8 mouse cellular contexts compared by ENCODE assay signal in the genomic region with DNA sequence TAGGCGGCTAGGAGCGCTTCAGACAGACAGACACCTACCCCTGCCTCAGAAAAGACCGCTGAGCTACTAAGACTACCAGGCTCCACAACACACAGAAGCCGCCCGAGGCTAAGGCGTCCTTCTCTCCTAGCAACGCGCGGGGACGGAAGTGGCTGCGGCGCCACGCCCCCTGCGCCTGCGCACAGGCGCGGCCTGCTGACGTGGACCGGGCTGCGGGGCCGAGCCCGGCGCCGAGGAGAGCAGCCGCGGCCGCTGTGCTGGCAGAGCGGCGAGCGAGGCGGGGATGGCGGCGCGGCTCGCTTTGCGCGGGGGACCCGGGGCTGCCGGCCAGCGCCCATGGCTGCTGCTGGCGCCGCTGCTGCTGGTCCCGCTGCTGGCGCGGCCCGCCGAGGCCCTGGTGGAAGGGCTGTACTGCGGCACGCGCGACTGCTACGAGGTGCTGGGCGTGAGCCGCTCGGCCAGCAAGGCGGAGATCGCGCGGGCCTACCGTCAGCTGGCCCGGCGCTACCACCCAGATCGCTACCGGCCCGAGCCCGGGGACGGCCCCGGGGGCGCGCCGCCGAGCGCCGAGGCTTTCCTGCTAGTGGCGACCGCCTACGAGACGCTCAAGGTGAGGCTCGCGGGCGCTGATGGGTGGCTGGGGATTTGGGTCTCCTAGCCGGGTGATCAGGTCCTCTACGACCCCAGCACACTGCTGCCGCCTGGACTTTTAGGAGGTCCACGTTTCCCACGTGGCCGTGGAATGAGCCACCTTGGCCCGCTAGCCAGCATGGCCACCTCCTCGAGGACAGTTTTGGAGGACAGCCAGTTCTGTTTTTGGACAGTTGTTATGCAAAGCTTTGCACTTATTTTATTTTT. TPM values are rescaled to one million over a fixed set of nuclear protein-coding genes. Genes with fewer than 3 reads are reported as not detected.
DNase-seq lines count a peak whose midpoint lies in the region; ATAC-seq and TF ChIP-seq lines count a peak whose summit lies in the region.

A gene (plus strand): TSS at position 263 of the 858 bp plus-strand sequence.

- peak; percentile 85 for DNase-seq in adipocyte (ENCODE audit: low spot score)
- DNase-seq in gastrocnemius, adult 8-10 months (ENCODE audit: low spot score in 2 of 2) = peak; percentile 82 to 89
- DNase-seq in induced T-regulatory cell, adult 2 months (ENCODE audit: low read depth) = peak; percentile 94
- peak; percentile 71 to 88 for DNase-seq in left cerebral cortex, adult 8-10 months (ENCODE audit: low spot score in 2 of 2)
- peak; percentile 94 for DNase-seq in right cerebral cortex, adult 18-20 months
- peak; percentile 85 for DNase-seq in urinary bladder, adult 2 months (ENCODE audit: low spot score)

- H3K4me1 ChIP-seq in cortical plate, adult 2 months (ENCODE audit: control insufficient read depth, insufficient read depth, low read length) = peaks cover 7% of the 10 kb centered on the region

- TF ChIP-seq CTCF in cortical plate, adult 2 months (IDR thresholded peaks at IDR 0.05; ENCODE audit: extremely low read depth, insufficient read depth, low read length) = no peak

- H3K4me3 ChIP-seq in cortical plate, adult 2 months (ENCODE audit: insufficient read depth, low read length) = peak within 1 kb of the TSS; percentile 56

- peak; percentile 65; the same call in 1 of the 2 replicates for TF ChIP-seq POLR2A in cortical plate, adult 2 months (IDR thresholded peaks at IDR 0.05; ENCODE audit: extremely low read depth, insufficient read depth, low read length)

- ATAC-seq in megakaryocyte, adult 5-6 weeks (ENCODE audit: poor library complexity, severe bottlenecking) = peak; percentile 93

- H3K27ac ChIP-seq in cortical plate, adult 2 months (ENCODE audit: insufficient read depth, low read length) = peak within 1 kb of the TSS; percentile 66

RNA-seq across cellular contexts. Expression of the gene that starts here (rescaled TPM):
- polyA plus RNA-seq in cortical plate, adult 2 months (2012; rRNA removed) = 0.08 TPM in 1 of 2 replicates, not detected in the other
- 1 to 10 TPM in 1 of 4 experiments, not detected in 3; 1.4 TPM for total RNA-seq in gastrocnemius, adult 8-10 months (2022)
- total RNA-seq in left cerebral cortex, adult 8-10 months (2022) = 1 to 10 TPM in 1 of 4 experiments, under 1 TPM in 2, not detected in 1; 0.70 to 2.3 (median 0.80) TPM
- total RNA-seq in megakaryocyte, adult 5-6 weeks (2015) = not detected in 2 replicates
- not detected in 2 replicates for total RNA-seq in megakaryocyte, adult 5-6 weeks (2017)
- not detected in 2 replicates for polyA plus RNA-seq in urinary bladder, adult 2 months (2012; rRNA removed)

Comparison
In these comparisons a context has a peak if more than half of its experiments do, and no peak if none do; other contexts are left out.
1. Peak in every context shown above with its lines: DNase-seq, ATAC-seq, H3K4me3 ChIP-seq and H3K27ac ChIP-seq.
2. Peak in ATAC-seq in megakaryocyte, adult 5-6 weeks; RNA of the gene not detected or under 1 TPM.
3. Peak in DNase-seq in urinary bladder, adult 2 months; RNA of the gene not detected or under 1 TPM.